Mouse (Mus musculus) midbrain, postnatal 0 days (tissue): Measurements from ENCODE around the gene Styxl1. TPM values are rescaled to one million over a fixed set of nuclear protein-coding genes. Genes with fewer than 3 reads are reported as not detected.

Source experiments
- ATAC-seq: fragments of 200-750 bp; cut with Nextera tagmentation; 2 replicates; pipeline ENCODE4 v1.8.0; 2017; ENCODE audit warnings: moderate number of reproducible peaks, mild to moderate bottlenecking, moderate TSS enrichment, moderate library complexity; ENCODE audit not compliant: low FRiP score
- DNase-seq: peaks from one replicate; pipeline ENCODE4 v3.0.0-alpha.2; 2015; ENCODE audit warnings: low spot score
- H3K27ac ChIP-seq: fragments of 300-500 bp; sonication (generic); 2 replicates; pipeline ENCODE4 v1.5.1; 2014; ENCODE audit warnings: low read depth, mild to moderate bottlenecking, low read length, mixed read lengths
- H3K27me3 ChIP-seq: fragments of 300-500 bp; sonication (generic); 2 replicates; pipeline ENCODE4 v1.6.1; 2014; ENCODE audit warnings: low read length, control low read depth, mixed read lengths; ENCODE audit not compliant: insufficient read depth
- H3K36me3 ChIP-seq: fragments of 300-500 bp; sonication (generic); 2 replicates; pipeline ENCODE4 v1.6.1; 2014; ENCODE audit warnings: low read length, control low read depth, mixed read lengths; ENCODE audit not compliant: insufficient read depth
- H3K4me1 ChIP-seq: fragments of 300-500 bp; sonication (generic); 2 replicates; pipeline ENCODE4 v1.6.1; 2014; ENCODE audit warnings: mild to moderate bottlenecking, control low read depth, antibody characterized with exemption, low read length, mixed read lengths; ENCODE audit not compliant: insufficient read depth
- H3K4me2 ChIP-seq: fragments of 300-500 bp; sonication (generic); 2 replicates; pipeline ENCODE4 v1.6.1; 2014; ENCODE audit warnings: low read depth, mild to moderate bottlenecking, low read length, mixed read lengths; ENCODE audit not compliant: poor library complexity, severe bottlenecking
- H3K4me3 ChIP-seq: fragments of 300-500 bp; sonication (generic); 2 replicates; pipeline ENCODE4 v1.5.1; 2014; ENCODE audit warnings: low read depth, mild to moderate bottlenecking, low read length, moderate library complexity
- H3K9ac ChIP-seq: fragments of 300-500 bp; sonication (generic); replicated peaks from 2 replicates; pipeline ENCODE4 v1.6.1; 2014; ENCODE audit warnings: mild to moderate bottlenecking, low read length, moderate library complexity, mixed read lengths; ENCODE audit not compliant: poor library complexity, severe bottlenecking
- H3K9me3 ChIP-seq: fragments of 300-500 bp; sonication (generic); 2 replicates; pipeline ENCODE4 v1.6.1; 2016; ENCODE audit warnings: low read length, control low read depth
- CTCF ChIP-seq: IDR thresholded peaks from 2 replicates; pipeline ENCODE4 v1.5.1; 2016; ENCODE audit warnings: antibody characterized with exemption, mild to moderate bottlenecking
- WGBS: fragments of 180-500 bp; shearing (Covaris S2); extraction: QIAGEN DNeasy Blood & Tissue Kit; methylation state at CpG from one replicate; pipeline ENCODE4 v1.1.7; 2014; 5-methylcytosine and 5-hydroxymethylcytosine counted together
- polyA plus RNA-seq: library from polyadenylated mRNA; unstranded; fragments of >200 nt; fragmentation: Nextera tagmentation; extraction: Ambion mirVana; gene quantifications from 2 replicates; pipeline ENCODE4 v1.2.1, GENCODE M21; 2015
- total RNA-seq: library from RNA; depleted of rRNA; stranded (reverse); fragments of >200 nt; gene quantifications from 2 replicates; pipeline ENCODE4 v1.2.3, GENCODE M21; 2014; rRNA removed

Gene Styxl1
- total RNA-seq (not detected in 2 replicates), polyA plus RNA-seq (0.33 and 0.44 TPM in 2 replicates)

DNA sequence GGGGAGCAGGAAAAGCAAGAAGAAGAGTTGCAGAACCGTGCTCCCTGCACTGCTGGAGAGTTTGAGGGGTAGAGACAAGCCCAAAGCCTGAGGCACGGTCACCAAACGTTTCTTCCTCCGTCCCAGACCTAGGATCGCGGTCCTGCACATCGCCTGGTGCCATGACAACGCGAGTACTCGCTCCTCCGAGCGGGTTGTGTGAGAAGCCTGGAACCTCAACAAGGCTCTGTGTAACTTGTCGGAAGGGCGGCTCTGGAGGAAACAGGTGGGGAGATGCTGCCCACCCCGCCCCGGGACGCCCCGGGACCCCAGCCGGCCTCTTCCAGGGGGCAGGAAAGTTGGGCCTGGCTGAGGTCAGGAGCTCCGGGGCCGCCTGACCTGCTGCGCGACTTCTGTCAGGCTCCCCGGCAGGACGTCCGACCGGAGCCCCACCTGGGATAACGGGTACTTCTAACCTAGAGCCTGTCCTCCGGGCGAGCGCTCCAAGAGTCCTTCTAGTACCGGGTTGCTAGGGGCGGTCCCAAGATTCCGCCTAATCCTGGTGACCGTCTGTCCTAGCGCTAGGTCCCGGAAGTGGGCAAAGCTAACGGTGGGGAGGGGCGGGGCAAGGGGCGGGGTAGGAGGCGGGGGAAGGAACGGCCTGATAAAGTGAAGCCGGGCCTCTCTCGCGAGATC is at the start of gene Styxl1:
Gene Styxl1 (minus strand): TSS at position 590 of the 675 bp plus-strand sequence.
- ATAC-seq (peak; percentile 29), DNase-seq (peak; percentile 42)
- no peak for TF ChIP-seq CTCF
- Histone ChIP-seq H3K9ac (peak within 1 kb of the TSS; percentile 95), H3K9me3 (no peaks in the 10 kb centered on the region), H3K4me1 (peaks cover 11% of the 10 kb centered on the region; the same call in 1 of the 2 replicates), H3K4me3 (peak within 1 kb of the TSS; percentile 74), H3K36me3 (peaks cover 3% of the 10 kb centered on the region; the same call in 1 of the 2 replicates), H3K4me2 (peak within 1 kb of the TSS; percentile 89), H3K27me3 (no peaks in the 10 kb centered on the region), H3K27ac (peak within 1 kb of the TSS; percentile 91)
- under 1% methylated on average over 44 of the region's 45 CpGs for WGBS

DNA sequence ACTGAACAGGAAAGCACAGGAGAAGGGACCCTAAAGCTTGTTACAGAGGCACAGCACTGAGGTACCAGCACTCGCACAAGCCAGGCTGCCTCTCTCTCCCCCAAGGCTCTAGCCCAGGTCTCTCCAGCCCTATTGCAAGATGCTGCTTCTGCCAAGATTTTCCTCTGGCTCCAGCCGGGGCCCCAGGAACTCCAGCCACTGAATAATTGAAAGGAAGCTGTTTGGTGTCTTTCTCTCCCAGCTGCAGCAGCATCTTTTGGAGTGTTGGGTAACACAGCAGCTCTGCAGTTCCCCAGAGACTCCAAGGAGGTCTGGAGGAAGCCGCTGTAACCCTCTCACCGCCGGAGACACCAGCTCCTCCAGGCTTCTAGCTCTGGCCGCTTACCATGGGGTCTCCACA is 48.0 kb upstream of the Styxl1 start:
- WGBS = 27% methylated on average over 6 of the region's 6 CpGs
- no peak overlapping the region for H3K4me3 ChIP-seq
- no peak for TF ChIP-seq CTCF
- ATAC-seq = no peak
- H3K36me3 ChIP-seq = 0 out of 2 replicates have a peak, but pooled peaks cover 6% of the 10 kb centered on the region
- H3K9ac ChIP-seq = 0 out of 2 replicates have a peak overlapping the region, but pooled peaks have one; percentile 0
- no peak overlapping the region for H3K4me2 ChIP-seq
- no peak for DNase-seq
- H3K27me3 ChIP-seq = no peaks in the 10 kb centered on the region
- H3K27ac ChIP-seq = 0 out of 2 replicates have a peak overlapping the region, but pooled peaks have one; percentile 34
- H3K9me3 ChIP-seq = no peaks in the 10 kb centered on the region
- H3K4me1 ChIP-seq = peaks cover 17% of the 10 kb centered on the region; the same call in 1 of the 2 replicates

DNA sequence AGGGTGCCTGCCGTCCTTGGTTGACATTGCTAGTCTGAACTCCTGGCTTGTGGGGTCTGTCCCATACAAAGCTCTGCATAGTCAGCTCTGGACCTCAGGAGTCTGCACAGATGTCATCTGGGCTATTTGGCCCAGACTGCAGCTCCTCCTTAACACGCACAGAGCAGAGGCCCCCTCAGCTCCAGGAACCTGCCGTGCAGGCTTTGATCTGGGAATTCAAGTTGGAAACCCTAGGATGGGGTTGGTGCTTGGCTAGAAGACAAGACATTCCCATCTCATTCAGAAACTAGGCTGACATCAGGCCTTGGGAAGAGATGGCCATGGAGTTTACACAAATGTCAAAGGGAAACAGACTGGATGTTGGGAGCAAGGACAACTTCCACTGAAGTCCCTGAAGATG is 46.3 kb upstream of the Styxl1 start:
- Histone ChIP-seq H3K9me3 (no peaks in the 10 kb centered on the region), H3K4me2 (no peak overlapping the region), H3K9ac (no peak overlapping the region), H3K36me3 (0 out of 2 replicates have a peak, but pooled peaks cover 8% of the 10 kb centered on the region), H3K4me1 (peaks cover 17% of the 10 kb centered on the region; the same call in 1 of the 2 replicates), H3K27me3 (no peaks in the 10 kb centered on the region), H3K27ac (no peak overlapping the region), H3K4me3 (no peak overlapping the region)
- no peak for TF ChIP-seq CTCF
- ATAC-seq (no peak), DNase-seq (no peak)
- 29% methylated on average over 3 of the region's 3 CpGs for WGBS

DNA sequence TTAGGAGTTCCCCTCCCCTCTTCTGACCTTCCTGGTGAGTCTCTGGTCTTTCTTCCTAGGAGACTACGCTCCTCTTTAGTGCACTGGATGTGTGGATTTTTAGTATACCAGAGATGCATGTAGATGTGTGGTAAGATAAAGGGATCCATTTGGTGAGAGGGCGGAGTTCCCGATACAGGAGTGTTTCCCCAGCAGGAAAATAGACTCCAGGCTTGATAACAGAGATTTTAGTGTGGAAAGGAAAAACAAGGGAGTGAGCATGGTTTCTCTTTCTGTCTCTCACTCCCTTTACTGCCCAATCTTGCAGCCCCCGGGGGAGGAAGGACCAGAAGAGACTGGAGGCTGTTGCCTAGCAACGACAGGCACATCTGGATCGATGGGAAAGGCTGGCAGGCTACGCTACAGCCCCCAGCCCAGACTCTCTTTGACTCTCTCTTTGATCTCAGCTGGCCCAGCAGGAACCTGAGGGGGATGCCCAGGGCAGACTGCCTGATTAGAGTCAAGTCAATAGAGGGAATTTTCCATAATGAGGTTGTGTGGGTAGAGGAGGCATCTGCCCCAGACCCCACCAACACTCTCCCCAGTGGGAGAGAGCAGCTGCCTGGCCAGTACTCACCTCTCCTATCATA is 44.2 kb upstream of the Styxl1 start:
- H3K27me3 ChIP-seq = no peaks in the 10 kb centered on the region
- no peak for TF ChIP-seq CTCF
- no peak overlapping the region for H3K4me3 ChIP-seq
- H3K4me2 ChIP-seq = peak overlapping the region; percentile 24
- H3K4me1 ChIP-seq = peaks cover 17% of the 10 kb centered on the region; the same call in 1 of the 2 replicates
- ATAC-seq (0 out of 2 replicates have a peak, but pooled peaks have one; percentile 43), DNase-seq (peak; percentile 68)
- no peak overlapping the region for H3K9ac ChIP-seq
- 9% methylated on average over 7 of the region's 7 CpGs for WGBS
- no peaks in the 10 kb centered on the region for H3K9me3 ChIP-seq
- H3K36me3 ChIP-seq = 0 out of 2 replicates have a peak, but pooled peaks cover 8% of the 10 kb centered on the region
- H3K27ac ChIP-seq = peak overlapping the region; percentile 73

GRCm38 (mm10) chr5:135818491-135818890 is 40.3 kb upstream of the Styxl1 start:
- ATAC-seq (no peak), DNase-seq (no peak)
- Histone ChIP-seq H3K9ac (no peak overlapping the region), H3K4me1 (peaks cover 13% of the 10 kb centered on the region; the same call in 1 of the 2 replicates), H3K36me3 (0 out of 2 replicates have a peak, but pooled peaks cover 2% of the 10 kb centered on the region), H3K27me3 (no peaks in the 10 kb centered on the region), H3K4me3 (no peak overlapping the region), H3K27ac (no peak overlapping the region), H3K9me3 (no peaks in the 10 kb centered on the region), H3K4me2 (no peak overlapping the region)
- TF ChIP-seq CTCF = no peak
- 45% methylated on average over 7 of the region's 7 CpGs for WGBS
